Mouse (Mus musculus) neural tube, embryonic 13.5 days (tissue): ENCODE results near the gene Urb2. TPM values are rescaled to one million over a fixed set of nuclear protein-coding genes. Genes with fewer than 3 reads are reported as not detected.

Source experiments
- ATAC-seq: fragments of 200-750 bp; cut with Nextera tagmentation; 2 replicates; pipeline ENCODE4 v1.8.0; 2017; ENCODE audit warnings: low read depth, mild to moderate bottlenecking, moderate TSS enrichment, moderate library complexity
- H3K27ac ChIP-seq: fragments of 300-500 bp; sonication (generic); replicated peaks from 2 replicates; pipeline ENCODE4 v1.5.1; 2015; ENCODE audit warnings: moderate library complexity, mild to moderate bottlenecking, inconsistent platforms
- H3K27me3 ChIP-seq: fragments of 300-500 bp; sonication (generic); 2 replicates; pipeline ENCODE4 v1.6.1; 2015; ENCODE audit warnings: mild to moderate bottlenecking, inconsistent platforms
- H3K36me3 ChIP-seq: fragments of 300-500 bp; sonication (generic); 2 replicates; pipeline ENCODE4 v1.6.1; 2015; ENCODE audit warnings: mild to moderate bottlenecking, inconsistent platforms
- H3K4me1 ChIP-seq: fragments of 300-500 bp; sonication (generic); replicated peaks from 2 replicates; pipeline ENCODE4 v1.6.1; 2015; ENCODE audit warnings: inconsistent platforms
- H3K4me2 ChIP-seq: fragments of 300-500 bp; sonication (generic); 2 replicates; pipeline ENCODE4 v1.6.1; 2015; ENCODE audit warnings: inconsistent platforms, mild to moderate bottlenecking, moderate library complexity
- H3K4me3 ChIP-seq: fragments of 300-500 bp; sonication (generic); 2 replicates; pipeline ENCODE4 v1.5.1; 2015; ENCODE audit warnings: mild to moderate bottlenecking, inconsistent platforms
- H3K9ac ChIP-seq: fragments of 300-500 bp; sonication (generic); 2 replicates; pipeline ENCODE4 v1.6.1; 2015; ENCODE audit warnings: moderate library complexity, mild to moderate bottlenecking, inconsistent platforms
- H3K9me3 ChIP-seq: fragments of 300-500 bp; sonication (generic); 2 replicates; pipeline ENCODE4 v1.6.1; 2016; ENCODE audit warnings: inconsistent platforms
- WGBS: fragments of 180-500 bp; shearing (Covaris S2); methylation state at CpG from one replicate; pipeline ENCODE4 v1.1.7; 2015; 5-methylcytosine and 5-hydroxymethylcytosine counted together
- microRNA counts: library from miRNA; unstranded; fragments of <30 nt; microRNA quantifications from one replicate; lab custom pipeline; 2016
- microRNA-seq: library from miRNA; unstranded; fragments of <30 nt; microRNA quantifications from one replicate; pipeline ENCODE4, GENCODE M21; 2016
- polyA plus RNA-seq: library from polyadenylated mRNA; unstranded; fragments of >200 nt; fragmentation: Nextera tagmentation; extraction: Ambion mirVana; gene quantifications from 2 replicates; pipeline ENCODE4 v1.2.1, GENCODE M21; 2015

Gene Urb2
- polyA plus RNA-seq, 1 experiment from 2014 or later: 3.6 TPM

- Histone ChIP-seq H3K4me3 (no peak overlapping the region), H3K27me3 (no peaks in the 10 kb centered on the region), H3K9me3 (no peaks in the 10 kb centered on the region), H3K4me1 (peaks cover 24% of the 10 kb centered on the region), H3K9ac (no peak overlapping the region), H3K4me2 (no peak overlapping the region), H3K36me3 (no peaks in the 10 kb centered on the region), H3K27ac (no peak overlapping the region)
- ATAC-seq: no peak
- 83% methylated on average over 7 of the region's 7 CpGs for WGBS
Measured at GRCm38 (mm10) chr8:124083611-124084010, 62.3 kb downstream of the Urb2 start.

GRCm38 (mm10) chr8:124085668-124086067 is 64.4 kb downstream of the Urb2 start:
- peaks cover 9% of the 10 kb centered on the region for H3K4me1 ChIP-seq
- 80% methylated on average over 4 of the region's 4 CpGs for WGBS
- no peak overlapping the region for H3K4me2 ChIP-seq
- H3K27me3 ChIP-seq: no peaks in the 10 kb centered on the region
- no peak overlapping the region for H3K4me3 ChIP-seq
- no peak overlapping the region for H3K9ac ChIP-seq
- no peak overlapping the region for H3K27ac ChIP-seq
- no peaks in the 10 kb centered on the region for H3K36me3 ChIP-seq
- ATAC-seq: no peak
- no peaks in the 10 kb centered on the region for H3K9me3 ChIP-seq

- Histone ChIP-seq H3K9me3 (no peaks in the 10 kb centered on the region), H3K36me3 (no peaks in the 10 kb centered on the region), H3K4me2 (no peak overlapping the region), H3K27ac (no peak overlapping the region), H3K4me3 (no peak overlapping the region), H3K9ac (no peak overlapping the region), H3K4me1 (0 out of 2 replicates have a peak, but pooled peaks cover 5% of the 10 kb centered on the region), H3K27me3 (no peaks in the 10 kb centered on the region)
- WGBS: 47% methylated on average over 11 of the region's 11 CpGs
- ATAC-seq: no peak
Measured at GRCm38 (mm10) chr8:124088092-124088613, 66.8 kb downstream of the Urb2 start.

GRCm38 (mm10) chr8:124089016-124089415 is 67.7 kb downstream of the Urb2 start:
- Histone ChIP-seq H3K4me1 (0 out of 2 replicates have a peak, but pooled peaks cover 5% of the 10 kb centered on the region), H3K4me2 (no peak overlapping the region), H3K9ac (no peak overlapping the region), H3K9me3 (no peaks in the 10 kb centered on the region), H3K27me3 (no peaks in the 10 kb centered on the region), H3K4me3 (no peak overlapping the region), H3K36me3 (no peaks in the 10 kb centered on the region), H3K27ac (no peak overlapping the region)
- WGBS: 82% methylated on average over 5 of the region's 5 CpGs
- no peak for ATAC-seq

GRCm38 (mm10) chr8:124090473-124090872 is 69.2 kb downstream of the Urb2 start:
- H3K4me2 ChIP-seq: no peak overlapping the region
- no peak overlapping the region for H3K4me3 ChIP-seq
- no peaks in the 10 kb centered on the region for H3K9me3 ChIP-seq
- H3K27ac ChIP-seq: no peak overlapping the region
- H3K36me3 ChIP-seq: no peaks in the 10 kb centered on the region
- H3K4me1 ChIP-seq: 0 out of 2 replicates have a peak, but pooled peaks cover 5% of the 10 kb centered on the region
- H3K27me3 ChIP-seq: no peaks in the 10 kb centered on the region
- WGBS: 90% methylated on average over 5 of the region's 5 CpGs
- ATAC-seq: no peak
- no peak overlapping the region for H3K9ac ChIP-seq

MicroRNAs within 50 kb of the gene (microRNA counts, 519-probe panel; counts per million panel counts)
- microRNA mmu-miR-1967 (lab: Ali Mortazavi, UCI): not detected

Small RNA genes lying within 50 kb of the gene (microRNA-seq; reads per million reads assigned to microRNA genes)
- gene Mir1967: not detected

Other genes starting within 250 kb of the Urb2 start
- gene Rab4a, start 215.5 kb upstream of the Urb2 start, polyA plus RNA-seq: 78.6 and 89.6 TPM in 2 replicates
- gene Ccsap, start 161.3 kb upstream of the Urb2 start, polyA plus RNA-seq: 4.5 and 4.6 TPM in 2 replicates
- 26.0 and 60.5 TPM in 2 replicates for gene Acta1, start 126.8 kb upstream of the Urb2 start, polyA plus RNA-seq
- 21.9 and 22.3 TPM in 2 replicates for gene Nup133, start 72.2 kb upstream of the Urb2 start, polyA plus RNA-seq
- 12.4 and 13.4 TPM in 2 replicates for gene Abcb10, start 38.4 kb upstream of the Urb2 start, polyA plus RNA-seq
- gene Taf5l, start 111 bp upstream of the Urb2 start, polyA plus RNA-seq: 24.1 and 27.3 TPM in 2 replicates
- gene Galnt2, start 209.9 kb downstream of the Urb2 start, polyA plus RNA-seq: 61.4 and 64.5 TPM in 2 replicates